Mouse (Mus musculus): ENCODE data around the gene Ogdhl. TPM values are rescaled to one million over a fixed set of nuclear protein-coding genes. Genes with fewer than 3 reads are reported as not detected.

The Ogdhl gene
- polyA plus RNA-seq, 1 experiment from 2014 or later, result 20.9 TPM

GRCm38 (mm10) chr14:32381619-32382018 is 59.8 kb downstream of the Ogdhl start:
- 49% methylated on average over 15 of the region's 15 CpGs for WGBS
- peaks cover 10% of the 10 kb centered on the region for H3K4me1 ChIP-seq

DNA sequence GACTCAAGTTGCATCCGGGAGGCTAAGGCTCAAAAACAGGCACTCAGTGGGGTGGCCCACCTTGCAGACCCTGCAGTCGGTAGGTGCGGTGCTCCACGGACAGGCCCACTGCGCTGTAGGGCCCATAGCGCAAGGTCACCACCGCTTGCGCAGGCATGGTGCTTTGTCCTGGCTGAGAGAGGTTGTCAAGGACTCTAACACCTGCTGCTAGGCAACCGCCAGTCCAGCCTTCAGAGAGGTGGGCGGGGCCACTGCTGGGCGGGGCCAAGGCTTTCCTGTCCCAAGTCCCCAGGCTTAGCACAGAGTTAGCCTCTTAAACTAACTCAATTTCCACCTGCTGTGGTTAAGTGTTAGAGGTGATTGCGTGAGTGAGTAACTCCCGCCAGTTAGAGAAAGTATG is 66.4 kb downstream of the Ogdhl start, which contains the start of gene 1700024G13Rik:
TSS of gene 1700024G13Rik (minus strand) at position 196 of the 400 bp plus-strand sequence.
- ATAC-seq (ENCODE audit: insufficient number of reproducible peaks, insufficient read depth, low FRiP score, low TSS enrichment, low read depth), result 0 out of 2 replicates have a peak, but pooled peaks have one; percentile 43
- Histone ChIP-seq H3K27me3 (peaks cover 9% of the 10 kb centered on the region), H3K4me3 (no peak within 1 kb of the TSS), H3K4me2 (peak within 1 kb of the TSS; percentile 29; the same call in 1 of the 2 replicates), H3K9ac (no peak within 1 kb of the TSS), H3K9me3 (no peaks in the 10 kb centered on the region), H3K36me3 (no peaks in the 10 kb centered on the region), H3K4me1 (0 out of 2 replicates have a peak, but pooled peaks cover 3% of the 10 kb centered on the region), H3K27ac (no peak within 1 kb of the TSS)
- WGBS, result 2% methylated on average over 13 of the region's 13 CpGs

More at GRCm38 (mm10) chr14:32381619-32382018, 59.8 kb downstream of the Ogdhl start:
- Histone ChIP-seq H3K27me3 (peaks cover 39% of the 10 kb centered on the region), H3K9me3 (no peaks in the 10 kb centered on the region), H3K9ac (no peak overlapping the region), H3K4me2 (no peak overlapping the region), H3K4me3 (no peak overlapping the region), H3K36me3 (no peaks in the 10 kb centered on the region), H3K27ac (no peak overlapping the region)
- no peak for ATAC-seq (ENCODE audit: insufficient number of reproducible peaks, insufficient read depth, low FRiP score, low TSS enrichment, low read depth)

Other genes starting within 250 kb of the Ogdhl start
- 20.4 and 23.0 TPM in 2 replicates for gene Oxnad1, start 236.6 kb upstream of the Ogdhl start, polyA plus RNA-seq (2015; fragmentation: Nextera tagmentation; extraction: Ambion mirVana)
- 77.9 and 80.1 TPM in 2 replicates for gene Dph3, start 236.3 kb upstream of the Ogdhl start, polyA plus RNA-seq (2015; fragmentation: Nextera tagmentation; extraction: Ambion mirVana)
- not detected in 2 replicates for gene Msmb, start 180.0 kb upstream of the Ogdhl start, polyA plus RNA-seq (2015; fragmentation: Nextera tagmentation; extraction: Ambion mirVana)
- gene Ncoa4, start 162.2 kb upstream of the Ogdhl start, polyA plus RNA-seq (2015; fragmentation: Nextera tagmentation; extraction: Ambion mirVana), result 74.3 and 75.9 TPM in 2 replicates
- gene Timm23, start 120.1 kb upstream of the Ogdhl start, polyA plus RNA-seq (2015; fragmentation: Nextera tagmentation; extraction: Ambion mirVana), result 226 and 279 TPM in 2 replicates
- gene Parg, start 120.1 kb upstream of the Ogdhl start, polyA plus RNA-seq (2015; fragmentation: Nextera tagmentation; extraction: Ambion mirVana), result 46.4 and 48.3 TPM in 2 replicates
- gene 1700024G13Rik, start 66.4 kb downstream of the Ogdhl start, polyA plus RNA-seq (2015; fragmentation: Nextera tagmentation; extraction: Ambion mirVana), result not detected in 2 replicates
- gene Slc18a3, start 142.8 kb downstream of the Ogdhl start, polyA plus RNA-seq (2015; fragmentation: Nextera tagmentation; extraction: Ambion mirVana), result 0.24 and 0.84 TPM in 2 replicates
- 0.46 TPM in 1 of 2 replicates, not detected in the other for gene Chat, start 144.0 kb downstream of the Ogdhl start, polyA plus RNA-seq (2015; fragmentation: Nextera tagmentation; extraction: Ambion mirVana)
- 24.3 and 25.0 TPM in 2 replicates for gene Ercc6, start 191.5 kb downstream of the Ogdhl start, polyA plus RNA-seq (2015; fragmentation: Nextera tagmentation; extraction: Ambion mirVana)